Mouse (Mus musculus): Measurements from ENCODE around the gene Gm10799.
"Not testable (repeated sequence)": the region's sequence is repeated elsewhere in the genome, so short reads cannot be mapped to it uniquely, and the experiment has no call there.

The Gm10799 gene

DNA sequence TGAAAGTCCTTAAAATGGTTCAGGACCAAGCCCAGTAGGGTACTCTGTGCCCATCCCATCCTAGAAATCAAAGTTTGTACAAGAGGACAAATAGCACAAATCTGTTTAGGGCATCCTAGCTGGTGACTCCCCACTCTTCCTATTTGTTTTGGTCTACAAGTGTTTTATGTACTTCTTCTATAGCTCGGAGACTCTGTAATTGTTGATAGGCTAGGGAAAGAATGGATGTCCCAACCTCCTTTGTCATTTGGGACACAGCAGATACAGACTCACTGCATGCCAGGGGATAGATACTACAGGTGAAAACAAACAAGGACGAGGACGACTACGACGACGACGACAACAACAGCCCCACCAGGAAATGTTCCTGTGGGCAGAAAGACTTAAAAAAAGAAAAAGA lies at the start of gene Gm10799:
Gm10799 (minus strand) TSS at position 101 of the 400 bp plus-strand sequence.
- not testable (repeated sequence) for DNase-seq (ENCODE audit: low read depth, low spot score)

DNA sequence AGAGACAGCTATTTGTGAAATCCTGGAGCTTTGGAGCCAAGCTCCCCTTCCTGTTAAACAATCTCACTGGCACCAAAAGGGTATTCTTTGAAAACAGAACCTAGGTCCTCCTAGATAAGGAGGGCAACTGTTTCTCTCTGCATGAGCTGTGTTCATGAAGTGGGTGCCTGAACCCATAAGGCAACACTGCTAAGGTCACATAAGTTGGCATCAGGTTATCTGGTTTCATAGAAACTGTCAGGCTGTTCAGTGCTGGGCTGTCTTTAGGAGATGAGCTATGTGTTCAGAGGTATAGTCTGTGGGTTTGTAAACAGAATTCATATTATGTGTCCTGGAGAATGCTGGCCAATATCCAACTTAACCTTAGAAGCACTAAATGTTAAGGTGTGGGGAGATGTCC lies 48.8 kb upstream of the Gm10799 start:
- DNase-seq (ENCODE audit: low read depth, low spot score) = not testable (repeated sequence)

DNA sequence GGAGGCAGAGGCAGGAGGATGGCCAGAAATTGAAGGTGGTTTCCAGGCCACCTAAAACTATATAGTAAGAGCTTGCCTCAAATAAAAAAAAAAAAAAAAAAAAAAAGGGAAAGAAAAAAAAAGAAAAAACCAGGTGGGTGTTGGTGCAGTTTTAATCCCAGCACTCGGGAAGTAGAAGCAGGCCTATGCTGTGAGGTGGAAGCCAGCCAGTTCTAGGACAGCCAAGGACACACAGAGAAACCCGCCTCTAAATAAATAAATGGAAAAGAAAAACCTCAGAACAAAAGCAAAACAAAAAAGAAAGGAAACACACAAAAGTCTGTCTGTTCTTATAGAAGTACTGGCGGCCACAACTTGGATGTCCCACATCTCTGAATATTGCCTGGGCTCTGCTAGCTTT lies 46.5 kb upstream of the Gm10799 start:
- DNase-seq (ENCODE audit: low read depth, low spot score) = no peak

DNA sequence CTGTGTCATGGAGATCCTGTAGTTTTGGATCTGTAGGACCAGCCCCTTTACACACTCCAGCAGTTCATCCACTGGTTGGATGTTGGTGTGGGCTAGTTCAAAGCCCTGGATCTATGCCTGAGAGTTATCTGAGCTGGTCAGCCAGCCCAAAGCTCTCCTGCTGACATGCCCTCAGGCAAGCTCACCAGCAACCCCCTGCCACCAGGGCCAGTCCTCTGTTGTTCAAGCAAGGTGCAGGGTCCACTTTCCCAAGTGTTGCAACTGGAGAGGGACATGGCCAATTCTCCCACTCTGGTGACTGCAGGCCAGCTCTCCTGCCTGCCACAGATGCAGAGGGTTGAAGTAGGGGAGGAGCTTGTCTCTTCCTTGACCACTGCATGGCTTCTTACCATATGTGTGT lies 45.2 kb upstream of the Gm10799 start:
- not testable (repeated sequence) for DNase-seq (ENCODE audit: low read depth, low spot score)

DNA sequence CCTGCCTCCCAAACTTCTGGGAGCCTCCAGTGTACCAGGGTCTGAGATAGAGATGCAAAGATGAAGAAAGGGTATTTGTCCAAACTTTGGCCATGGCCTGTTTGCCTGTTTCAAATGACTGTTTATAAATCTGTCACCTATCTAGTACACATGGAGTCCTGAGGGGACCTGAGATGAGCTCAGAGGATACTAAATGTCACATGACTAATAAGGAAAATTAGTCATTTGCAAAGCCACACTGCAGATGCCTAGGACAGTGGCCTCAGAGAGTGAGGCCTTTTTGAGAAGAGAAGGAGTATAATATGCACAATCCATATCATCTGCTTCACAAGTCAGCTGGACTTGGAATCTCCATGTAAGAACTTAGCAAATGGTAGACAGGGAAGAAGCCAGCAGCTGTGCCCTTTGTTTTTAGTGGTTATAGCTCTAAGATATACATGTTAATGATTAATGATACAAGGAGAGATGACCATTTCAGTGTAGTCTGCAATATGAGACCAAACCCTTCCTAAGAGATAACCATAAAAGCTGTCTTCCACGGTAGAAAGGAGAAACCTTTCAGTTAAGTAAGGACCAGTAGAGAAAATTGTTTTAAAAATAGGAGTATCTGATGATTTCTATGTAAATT lies 42.9 kb upstream of the Gm10799 start:
- DNase-seq (ENCODE audit: low read depth, low spot score) = not testable (repeated sequence)

DNA sequence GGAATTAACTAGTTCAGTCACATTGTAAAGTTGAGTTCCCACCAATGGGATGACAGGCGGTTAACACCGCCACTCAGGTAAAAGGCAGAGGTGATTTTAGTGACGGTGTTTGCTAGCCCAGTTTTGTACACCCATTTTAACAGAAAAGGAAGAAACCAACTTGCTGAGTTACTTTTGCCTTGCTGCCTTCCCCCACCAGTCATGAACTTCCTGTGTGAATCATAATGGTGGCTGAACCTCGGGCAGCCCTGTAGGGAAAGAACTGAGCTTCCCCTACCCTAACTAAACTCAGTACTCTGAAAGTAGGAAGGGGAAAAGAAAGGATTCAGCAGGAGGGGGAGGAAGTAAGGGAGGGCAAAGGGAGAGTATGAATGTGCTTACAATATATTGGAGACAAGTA lies 41.7 kb upstream of the Gm10799 start:
- no peak for DNase-seq (ENCODE audit: low read depth, low spot score)

DNA sequence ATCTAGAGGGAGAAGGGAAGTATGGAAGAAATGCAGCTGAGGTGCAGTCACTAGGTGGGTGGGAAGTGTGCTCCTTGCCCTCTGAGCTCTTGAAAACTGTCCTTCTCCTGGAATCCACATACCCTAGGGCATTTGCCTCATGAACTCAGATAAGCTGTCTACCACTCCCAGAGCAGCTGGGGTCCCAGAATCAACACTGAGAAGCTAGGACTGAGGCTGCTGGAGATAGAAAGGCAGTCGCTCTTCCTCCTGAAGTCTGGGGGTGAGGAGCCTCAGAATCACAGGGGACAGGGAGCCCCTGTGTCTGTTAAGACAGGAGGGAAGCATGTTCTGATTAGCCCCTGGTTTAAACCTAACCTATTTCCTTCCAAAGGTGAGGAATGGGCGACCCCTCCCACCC lies 41.2 kb upstream of the Gm10799 start:
- DNase-seq (ENCODE audit: low read depth, low spot score) = no peak

DNA sequence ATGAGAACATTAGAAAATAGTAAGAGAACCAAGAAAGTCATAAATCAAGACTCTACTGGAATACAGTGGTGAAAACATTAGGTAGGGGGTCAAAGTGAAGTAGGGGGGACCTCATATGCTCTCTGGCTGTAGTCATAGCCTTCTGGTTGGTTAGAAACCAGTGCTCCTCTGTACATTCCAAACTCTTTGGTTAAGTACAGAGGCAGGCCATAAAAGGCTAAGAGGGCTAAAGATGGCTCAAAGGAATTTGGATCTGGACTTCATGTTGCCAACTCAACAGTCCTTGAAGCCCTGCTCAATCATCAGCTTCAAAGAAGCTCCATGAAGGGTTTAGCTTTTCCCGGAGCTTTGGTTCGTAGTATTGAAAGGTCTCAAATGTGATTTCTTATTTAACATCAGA lies 40.7 kb upstream of the Gm10799 start:
- DNase-seq (ENCODE audit: low read depth, low spot score) = not testable (repeated sequence)

DNA sequence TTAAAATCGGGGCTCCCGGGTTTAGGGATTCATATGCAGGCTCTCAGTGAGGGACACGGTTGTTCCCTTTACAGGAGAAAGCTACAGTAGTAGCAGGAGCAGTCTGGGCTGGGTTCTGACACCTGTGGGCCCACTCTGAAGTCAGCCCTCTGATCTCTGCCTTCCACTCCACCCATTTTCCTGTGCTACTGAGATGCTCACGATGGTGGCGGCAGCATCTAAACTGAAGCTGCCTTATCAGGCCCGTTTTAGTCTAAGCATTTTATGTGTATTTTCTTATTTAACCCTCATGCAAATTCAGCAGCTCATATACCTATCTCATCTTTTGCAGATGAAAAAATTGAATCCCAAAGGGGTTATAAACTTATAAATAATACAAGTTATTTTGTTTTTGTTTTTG lies 36.5 kb upstream of the Gm10799 start:
- DNase-seq (ENCODE audit: low read depth, low spot score) = no peak

DNA sequence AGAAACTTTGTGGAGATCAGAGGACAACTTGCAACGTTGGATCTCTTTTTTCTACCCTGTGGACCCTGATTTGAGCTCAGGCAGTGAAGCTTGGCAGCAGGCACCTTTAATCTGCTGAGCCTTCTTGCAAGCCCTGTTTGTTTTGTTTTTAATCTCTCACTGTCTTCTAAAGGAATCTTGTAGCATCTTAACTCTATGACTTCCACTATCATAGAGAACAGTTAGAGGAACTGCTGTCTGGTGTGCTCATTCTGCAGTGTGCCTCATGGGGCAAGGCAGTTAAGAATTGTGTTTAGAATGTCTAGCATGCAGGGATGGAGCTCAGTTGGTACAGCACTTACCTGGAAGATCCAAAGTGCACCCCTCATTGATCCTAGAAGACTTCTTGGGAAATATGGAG lies 31.6 kb upstream of the Gm10799 start:
- DNase-seq (ENCODE audit: low read depth, low spot score) = no peak

DNA sequence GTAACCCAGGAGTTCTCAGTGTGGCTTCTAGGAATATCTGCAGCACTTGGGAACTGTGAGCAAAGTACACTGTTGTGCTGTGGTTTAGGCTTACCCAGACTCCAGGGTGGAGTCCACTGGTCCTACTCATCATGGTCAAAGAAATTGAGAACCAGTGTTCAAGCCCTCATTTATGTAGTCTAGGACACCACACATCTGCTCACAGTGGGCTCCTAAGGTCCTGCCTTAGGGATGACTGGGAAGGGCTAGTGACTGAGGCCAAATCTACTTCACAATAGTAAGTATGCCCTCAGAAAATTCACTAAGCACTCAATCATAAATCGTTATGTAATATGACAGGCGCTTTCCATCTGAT lies 30.9 kb upstream of the Gm10799 start:
- DNase-seq (ENCODE audit: low read depth, low spot score) = no peak

DNA sequence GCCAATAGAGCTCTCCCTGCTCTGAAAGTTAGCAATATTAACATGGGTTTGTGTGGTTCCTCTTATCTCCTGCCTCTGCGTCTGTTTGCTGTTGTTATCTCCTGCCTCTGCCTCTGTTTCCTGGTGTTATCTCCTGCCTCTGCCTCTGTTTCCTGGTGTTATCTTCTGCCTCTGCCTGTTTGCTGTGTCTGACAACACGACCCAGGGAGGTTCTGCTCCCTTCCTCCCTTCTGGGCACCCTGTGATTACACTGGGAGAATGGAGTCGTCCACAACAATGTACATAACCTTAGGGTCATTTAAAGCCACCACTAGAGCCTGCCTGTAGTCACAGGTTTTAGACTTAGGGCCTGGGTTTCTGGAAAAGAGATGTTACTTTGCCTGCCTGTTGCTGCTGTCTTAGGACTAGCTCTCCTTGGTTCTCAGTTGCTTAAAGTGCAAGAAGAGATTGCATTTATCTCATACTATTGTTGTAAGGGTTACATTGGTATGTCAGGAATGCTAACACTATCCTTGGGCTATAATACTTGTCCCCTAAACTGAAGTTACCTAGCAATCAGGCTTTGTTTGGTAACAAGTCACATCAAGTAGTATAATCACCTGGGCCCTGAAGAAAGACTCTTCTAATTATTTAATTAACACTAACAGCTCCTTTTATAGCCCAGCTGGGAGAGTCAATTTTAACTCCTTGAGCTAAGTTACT lies 30.3 kb upstream of the Gm10799 start:
- peak; percentile 40 for DNase-seq (ENCODE audit: low read depth, low spot score)

DNA sequence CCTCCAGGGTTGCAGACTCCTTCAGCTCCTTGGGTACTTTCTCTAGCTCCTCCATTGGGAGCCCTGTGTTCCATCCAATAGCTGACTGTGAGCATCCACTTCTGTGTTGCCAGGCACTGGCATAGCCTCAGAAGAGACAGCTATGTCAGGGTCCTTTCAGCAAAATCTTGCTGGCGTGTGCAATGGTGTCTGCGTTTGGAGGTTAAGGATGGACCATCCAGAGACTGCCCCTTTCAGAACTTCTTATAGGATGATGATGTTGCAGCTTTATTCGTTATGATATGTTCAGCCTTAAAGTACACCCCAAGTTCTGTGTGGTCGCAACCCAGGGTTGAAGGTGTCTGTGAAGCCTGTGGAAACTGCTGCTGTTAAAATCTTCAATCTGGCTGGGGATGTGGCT lies 29.0 kb upstream of the Gm10799 start:
- not testable (repeated sequence) for DNase-seq (ENCODE audit: low read depth, low spot score)

DNA sequence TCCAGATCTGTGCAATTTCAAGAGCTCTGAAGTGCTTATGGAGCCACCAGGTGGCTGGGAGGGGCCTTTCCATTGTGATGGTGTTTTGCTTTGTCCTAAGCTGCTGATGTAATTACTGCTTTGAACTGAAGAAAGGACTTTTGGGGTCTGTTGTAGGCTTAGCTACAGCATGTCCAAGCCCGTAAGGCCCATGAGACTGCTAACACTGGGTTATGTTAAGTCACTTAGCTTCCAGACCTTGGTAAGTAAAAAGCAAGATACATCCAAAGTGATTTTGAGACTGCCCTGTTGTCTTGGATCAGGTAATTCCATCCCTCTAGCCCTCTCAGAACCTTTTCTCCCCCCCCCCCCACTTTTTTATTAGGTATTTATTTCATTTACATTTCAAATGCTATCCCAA lies 28.4 kb upstream of the Gm10799 start:
- not testable (repeated sequence) for DNase-seq (ENCODE audit: low read depth, low spot score)

DNA sequence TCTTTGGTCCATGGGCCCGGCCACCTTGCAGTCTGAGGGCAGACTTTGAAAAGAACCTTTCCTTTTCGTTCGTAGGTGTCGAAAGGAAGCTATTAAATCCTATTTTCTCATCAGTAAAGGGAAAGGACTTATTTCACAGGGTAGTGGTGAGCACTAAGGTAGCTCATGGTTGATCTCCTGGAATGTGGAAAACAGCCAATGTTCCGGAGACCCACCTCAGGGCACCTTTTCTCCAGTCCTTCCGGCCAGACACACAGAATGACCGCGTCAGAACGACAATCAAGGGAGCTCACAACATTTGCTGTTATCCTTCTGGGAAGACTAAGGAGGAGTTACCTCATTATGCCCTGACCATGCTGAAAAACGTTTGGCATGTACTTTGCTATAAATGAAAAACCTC lies 27.9 kb upstream of the Gm10799 start:
- no peak for DNase-seq (ENCODE audit: low read depth, low spot score)

DNA sequence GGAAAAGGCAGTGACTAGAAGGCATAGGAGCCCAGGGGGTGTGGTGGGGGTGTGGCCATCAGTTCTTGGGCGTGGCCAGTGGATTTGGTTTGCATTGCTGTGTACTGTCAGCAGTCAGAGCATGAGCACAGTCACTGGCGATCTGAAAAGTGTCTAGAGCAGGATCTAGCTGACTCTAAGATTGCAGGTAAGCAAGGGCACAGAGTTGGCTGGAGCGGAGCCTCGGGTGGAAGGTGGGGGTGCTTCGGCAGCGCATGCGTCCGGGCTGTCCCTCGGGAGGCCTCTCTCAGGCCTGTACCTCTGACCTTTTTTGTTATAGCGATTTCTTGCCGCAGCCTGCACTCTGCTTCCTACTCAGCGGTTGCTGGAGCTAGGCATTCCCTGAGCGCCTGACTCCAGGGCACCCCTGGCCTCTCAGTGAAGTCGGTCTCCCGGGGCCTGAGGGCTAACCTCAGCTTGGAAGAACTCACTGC lies 27.4 kb upstream of the Gm10799 start, which contains the start of gene Cd59a:
Cd59a (plus strand) TSS at position 61 of the 473 bp plus-strand sequence.
- DNase-seq (ENCODE audit: low read depth, low spot score) = peak; percentile 97

DNA sequence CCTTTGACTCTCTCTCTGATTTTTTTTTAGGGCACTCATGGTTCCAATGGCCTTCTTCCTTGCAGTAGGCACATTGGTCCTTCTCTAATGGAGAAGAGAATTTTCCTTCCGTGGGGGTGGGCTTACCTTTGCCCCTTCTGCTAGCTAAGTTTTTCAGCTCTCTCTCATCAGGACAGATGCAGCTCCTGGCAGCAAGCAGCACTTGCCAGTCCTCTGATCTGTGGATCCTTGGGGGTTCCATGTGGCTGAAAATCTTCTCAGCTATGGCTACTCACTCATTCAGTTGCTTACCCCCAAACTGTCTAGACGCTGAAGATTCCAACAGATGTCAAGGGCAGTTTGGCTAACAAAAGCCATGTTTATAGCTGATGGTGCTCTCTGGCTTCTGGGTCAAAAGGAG lies 25.0 kb upstream of the Gm10799 start:
- DNase-seq (ENCODE audit: low read depth, low spot score) = no peak

DNA sequence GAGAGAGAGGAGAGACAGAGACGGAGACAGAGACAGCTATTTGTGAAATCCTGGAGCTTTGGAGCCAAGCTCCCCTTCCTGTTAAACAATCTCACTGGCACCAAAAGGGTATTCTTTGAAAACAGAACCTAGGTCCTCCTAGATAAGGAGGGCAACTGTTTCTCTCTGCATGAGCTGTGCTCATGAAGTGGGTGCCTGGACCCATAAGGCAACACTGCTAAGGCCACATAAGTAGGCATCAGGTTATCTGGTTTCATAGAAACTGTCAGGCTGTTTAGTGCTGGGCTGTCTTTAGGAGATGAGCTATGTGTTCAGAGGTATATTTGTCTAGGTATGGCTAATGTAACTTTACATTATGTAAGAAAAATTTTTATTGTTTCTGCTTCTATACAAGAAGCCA lies 19.2 kb upstream of the Gm10799 start:
- DNase-seq (ENCODE audit: low read depth, low spot score) = not testable (repeated sequence)

DNA sequence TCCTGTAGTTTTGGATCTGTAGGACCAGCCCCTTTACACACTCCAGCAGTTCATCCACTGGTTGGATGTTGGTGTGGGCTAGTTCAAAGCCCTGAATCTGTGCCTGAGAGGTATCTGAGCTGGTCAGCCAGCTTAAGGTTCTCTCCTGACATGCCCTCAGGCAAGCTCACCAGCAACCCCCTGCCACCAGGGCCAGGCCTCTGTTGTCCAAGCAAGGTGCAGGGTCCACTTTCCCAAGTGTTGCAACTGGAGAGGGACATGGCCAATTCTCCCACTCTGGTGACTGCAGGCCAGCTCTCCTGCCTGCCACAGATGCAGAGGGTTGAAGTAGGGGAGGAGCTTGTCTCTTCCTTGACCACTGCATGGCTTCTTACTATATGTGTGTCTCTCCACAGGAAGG lies 15.7 kb upstream of the Gm10799 start:
- not testable (repeated sequence) for DNase-seq (ENCODE audit: low read depth, low spot score)

DNA sequence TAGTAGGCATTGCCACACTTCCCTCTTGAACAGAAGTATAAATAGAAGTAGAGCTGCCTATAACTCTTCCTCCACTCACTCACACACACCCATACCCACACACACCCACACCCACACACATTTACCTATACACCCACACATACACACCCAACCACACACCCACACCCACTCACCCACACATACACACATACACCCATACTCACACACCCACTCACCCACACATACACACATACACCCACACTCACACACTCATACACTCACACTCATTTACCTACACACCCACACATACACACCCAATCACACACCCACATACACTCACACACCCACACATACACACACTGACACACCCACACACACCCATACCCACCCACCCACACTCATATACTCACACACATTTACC lies 14.1 kb upstream of the Gm10799 start:
- no peak for DNase-seq (ENCODE audit: low read depth, low spot score)

DNA sequence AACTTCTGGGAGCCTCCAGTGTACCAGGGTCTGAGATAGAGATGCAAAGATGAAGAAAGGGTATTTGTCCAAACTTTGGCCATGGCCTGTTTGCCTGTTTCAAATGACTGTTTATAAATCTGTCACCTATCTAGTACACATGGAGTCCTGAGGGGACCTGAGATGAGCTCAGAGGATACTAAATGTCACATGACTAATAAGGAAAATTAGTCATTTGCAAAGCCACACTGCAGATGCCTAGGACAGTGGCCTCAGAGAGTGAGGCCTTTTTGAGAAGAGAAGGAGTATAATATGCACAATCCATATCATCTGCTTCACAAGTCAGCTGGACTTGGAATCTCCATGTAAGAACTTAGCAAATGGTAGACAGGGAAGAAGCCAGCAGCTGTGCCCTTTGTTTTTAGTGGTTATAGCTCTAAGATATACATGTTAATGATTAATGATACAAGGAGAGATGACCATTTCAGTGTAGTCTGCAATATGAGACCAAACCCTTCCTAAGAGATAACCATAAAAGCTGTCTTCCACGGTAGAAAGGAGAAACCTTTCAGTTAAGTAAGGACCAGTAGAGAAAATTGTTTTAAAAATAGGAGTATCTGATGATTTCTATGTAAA lies 13.2 kb upstream of the Gm10799 start:
- DNase-seq (ENCODE audit: low read depth, low spot score) = not testable (repeated sequence)

DNA sequence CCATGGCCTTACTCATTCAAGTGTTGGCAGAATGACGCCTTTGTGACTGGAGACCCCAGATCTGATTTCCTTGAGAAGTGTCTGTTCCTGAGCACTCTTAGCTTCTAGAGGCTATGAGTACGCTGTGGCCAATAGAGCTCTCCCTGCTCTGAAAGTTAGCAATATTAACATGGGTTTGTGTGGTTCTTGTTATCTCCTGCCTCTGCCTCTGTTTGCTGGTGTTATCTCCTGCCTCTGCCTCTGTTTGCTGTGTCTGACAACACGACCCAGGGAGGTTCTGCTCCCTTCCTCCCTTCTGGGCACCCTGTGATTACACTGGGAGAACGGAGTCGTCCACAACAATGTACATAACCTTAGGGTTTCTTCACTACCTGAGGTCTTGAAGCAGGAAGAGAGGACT lies 9.9 kb upstream of the Gm10799 start:
- DNase-seq (ENCODE audit: low read depth, low spot score) = not testable (repeated sequence)

DNA sequence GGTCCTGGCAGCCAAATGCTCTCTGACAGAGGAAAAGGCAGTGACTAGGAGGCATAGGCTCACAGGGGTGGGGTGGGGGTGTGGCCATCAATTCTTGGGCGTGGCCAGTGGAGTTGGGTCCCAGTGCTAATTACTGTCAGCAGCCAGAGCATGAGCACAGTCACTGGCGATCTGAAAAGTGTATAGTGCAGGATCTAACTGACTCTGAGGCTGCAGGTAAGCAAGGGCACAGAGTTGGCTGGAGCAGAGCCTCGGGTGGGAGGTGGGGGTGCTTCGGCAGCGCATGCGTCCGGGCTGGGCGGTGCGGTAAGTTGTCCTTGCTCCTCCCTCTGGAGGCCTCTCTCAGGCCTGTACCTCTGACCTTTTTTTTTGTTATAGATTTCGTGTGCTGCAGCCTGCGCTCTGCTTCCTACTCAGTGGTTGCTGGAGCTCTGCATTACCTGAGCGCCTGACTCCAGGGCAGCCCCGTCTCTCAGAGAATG lies 1.4 kb upstream of the Gm10799 start, which contains the start of gene Cd59b:
Cd59b (plus strand) TSS at position 146 of the 482 bp plus-strand sequence.
- peak; percentile 20 for DNase-seq (ENCODE audit: low read depth, low spot score)

Data from 3T3-L1 (cell line).